Mouse (Mus musculus) neural tube, embryonic 14.5 days (tissue): ENCODE measurements around the gene Aldh1l1. TPM values are rescaled to one million over a fixed set of nuclear protein-coding genes. Genes with fewer than 3 reads are reported as not detected.

Experiments used
- ATAC-seq: fragments of 200-750 bp; cut with Nextera tagmentation; 2 replicates; pipeline ENCODE4 v1.8.0; 2017; ENCODE audit warnings: low read depth, mild to moderate bottlenecking, moderate TSS enrichment, moderate library complexity
- H3K27ac ChIP-seq: fragments of 300-500 bp; sonication (generic); 2 replicates; pipeline ENCODE4 v1.5.1; 2014; ENCODE audit warnings: low read depth, mild to moderate bottlenecking, control low read depth, low read length, moderate library complexity, mixed read lengths
- H3K27me3 ChIP-seq: fragments of 300-500 bp; sonication (generic); 2 replicates; pipeline ENCODE4 v1.6.1; 2014; ENCODE audit warnings: low read length; ENCODE audit not compliant: control insufficient read depth, insufficient read depth
- H3K36me3 ChIP-seq: fragments of 300-500 bp; sonication (generic); 2 replicates; pipeline ENCODE4 v1.6.1; 2014; ENCODE audit warnings: low read length, mixed read lengths; ENCODE audit not compliant: control insufficient read depth, insufficient read depth
- H3K4me1 ChIP-seq: fragments of 300-500 bp; sonication (generic); 2 replicates; pipeline ENCODE4 v1.6.1; 2014; ENCODE audit warnings: low read length; ENCODE audit not compliant: control insufficient read depth, insufficient read depth
- H3K4me2 ChIP-seq: fragments of 300-500 bp; sonication (generic); 2 replicates; pipeline ENCODE4 v1.6.1; 2014; ENCODE audit warnings: mild to moderate bottlenecking, low read depth, low read length, control low read depth
- H3K4me3 ChIP-seq: fragments of 300-500 bp; sonication (generic); 2 replicates; pipeline ENCODE4 v1.5.1; 2014; ENCODE audit warnings: low read depth, low read length, control low read depth, mixed read lengths
- H3K9ac ChIP-seq: fragments of 300-500 bp; sonication (generic); replicated peaks from 2 replicates; pipeline ENCODE4 v1.6.1; 2014; ENCODE audit warnings: low read depth, mild to moderate bottlenecking, control low read depth, low read length, mixed read lengths
- H3K9me3 ChIP-seq: fragments of 300-500 bp; sonication (generic); 2 replicates; pipeline ENCODE4 v1.6.1; 2016; ENCODE audit warnings: low read length; ENCODE audit not compliant: control insufficient read depth
- WGBS: fragments of 180-500 bp; shearing (Covaris S2); extraction: QIAGEN DNeasy Blood & Tissue Kit; methylation state at CpG from one replicate; pipeline ENCODE4 v1.1.7; 2014; 5-methylcytosine and 5-hydroxymethylcytosine counted together
- polyA plus RNA-seq: library from polyadenylated mRNA; unstranded; fragments of >200 nt; fragmentation: Nextera tagmentation; extraction: Ambion mirVana; gene quantifications from 2 replicates; pipeline ENCODE4 v1.2.1, GENCODE M21; 2014

Aldh1l1 gene
- polyA plus RNA-seq, 1 experiment from 2014 or later = 53.3 TPM

DNA sequence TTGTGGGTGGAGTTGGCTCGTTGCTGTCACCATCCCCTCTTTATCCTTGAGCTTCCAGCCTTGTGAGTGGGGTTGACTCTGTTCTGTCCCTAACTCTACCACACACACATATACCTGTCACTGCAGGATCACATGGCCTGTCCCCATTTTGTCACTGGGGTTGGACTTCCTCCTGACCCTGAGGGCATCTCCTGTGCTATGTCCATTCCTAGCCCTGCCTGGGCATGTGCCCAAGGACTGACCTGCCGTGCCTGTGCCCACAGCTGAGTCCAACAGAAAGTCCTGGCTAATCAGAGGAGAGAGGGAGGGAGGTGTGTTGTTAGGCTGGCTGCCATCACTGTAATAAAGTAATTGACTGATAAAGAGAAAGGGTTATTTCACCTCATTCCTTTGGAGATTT, 58.2 kb downstream of the Aldh1l1 start:
- no peak for ATAC-seq
- Histone ChIP-seq H3K27ac (no peak overlapping the region), H3K36me3 (no peaks in the 10 kb centered on the region), H3K4me3 (no peak overlapping the region), H3K4me1 (no peaks in the 10 kb centered on the region), H3K4me2 (no peak overlapping the region), H3K27me3 (no peaks in the 10 kb centered on the region), H3K9ac (no peak overlapping the region), H3K9me3 (no peaks in the 10 kb centered on the region)
- 40% methylated on average over 2 of the region's 2 CpGs for WGBS

DNA sequence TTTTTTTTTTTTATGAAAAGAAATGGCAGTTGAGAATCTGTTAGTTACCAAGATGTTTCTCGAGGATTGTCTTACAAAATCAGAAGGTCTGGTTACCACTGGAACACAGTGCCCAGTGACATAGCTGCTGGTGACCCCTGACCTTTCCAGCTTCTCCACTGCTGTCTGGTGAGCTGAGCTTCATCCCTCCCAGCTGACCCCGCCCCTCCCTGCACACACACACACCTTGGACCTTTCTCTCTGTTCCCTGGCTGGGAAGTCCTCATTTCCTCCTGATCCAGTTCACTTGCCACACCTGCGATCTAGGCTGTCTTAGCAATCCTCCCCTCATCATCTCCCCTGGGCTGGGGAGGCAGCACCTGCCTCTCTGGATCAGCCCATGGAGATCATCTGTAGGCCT, 60.0 kb downstream of the Aldh1l1 start:
- Histone ChIP-seq H3K36me3 (no peaks in the 10 kb centered on the region), H3K27ac (no peak overlapping the region), H3K27me3 (no peaks in the 10 kb centered on the region), H3K9me3 (no peaks in the 10 kb centered on the region), H3K9ac (no peak overlapping the region), H3K4me2 (no peak overlapping the region), H3K4me1 (no peaks in the 10 kb centered on the region), H3K4me3 (no peak overlapping the region)
- 63% methylated on average over 3 of the region's 3 CpGs for WGBS
- no peak for ATAC-seq

DNA sequence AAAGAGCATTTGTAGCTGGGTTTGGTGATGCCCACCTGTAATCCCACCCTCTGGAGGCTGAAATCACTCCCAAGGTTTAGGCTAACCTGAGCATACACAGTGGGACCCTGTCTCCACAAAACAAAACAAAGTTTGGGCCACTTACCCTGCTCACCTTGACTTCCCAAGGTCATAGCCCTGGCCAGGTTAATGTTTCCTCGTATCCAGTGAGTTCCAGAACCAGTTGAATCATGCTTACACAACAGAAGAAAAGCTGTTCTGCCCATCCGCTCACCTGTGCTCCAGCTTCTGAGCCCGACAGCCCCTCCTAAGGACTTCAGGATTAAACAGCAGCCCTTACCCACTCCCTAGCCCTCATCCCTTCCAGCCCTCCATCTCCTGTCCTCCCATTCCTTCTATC, 60.8 kb downstream of the Aldh1l1 start:
- H3K9ac ChIP-seq = no peak overlapping the region
- no peaks in the 10 kb centered on the region for H3K9me3 ChIP-seq
- H3K4me2 ChIP-seq = no peak overlapping the region
- no peaks in the 10 kb centered on the region for H3K4me1 ChIP-seq
- no peak overlapping the region for H3K27ac ChIP-seq
- WGBS = 87% methylated on average over 3 of the region's 3 CpGs
- ATAC-seq = no peak
- H3K27me3 ChIP-seq = no peaks in the 10 kb centered on the region
- H3K36me3 ChIP-seq = no peaks in the 10 kb centered on the region
- H3K4me3 ChIP-seq = no peak overlapping the region

DNA sequence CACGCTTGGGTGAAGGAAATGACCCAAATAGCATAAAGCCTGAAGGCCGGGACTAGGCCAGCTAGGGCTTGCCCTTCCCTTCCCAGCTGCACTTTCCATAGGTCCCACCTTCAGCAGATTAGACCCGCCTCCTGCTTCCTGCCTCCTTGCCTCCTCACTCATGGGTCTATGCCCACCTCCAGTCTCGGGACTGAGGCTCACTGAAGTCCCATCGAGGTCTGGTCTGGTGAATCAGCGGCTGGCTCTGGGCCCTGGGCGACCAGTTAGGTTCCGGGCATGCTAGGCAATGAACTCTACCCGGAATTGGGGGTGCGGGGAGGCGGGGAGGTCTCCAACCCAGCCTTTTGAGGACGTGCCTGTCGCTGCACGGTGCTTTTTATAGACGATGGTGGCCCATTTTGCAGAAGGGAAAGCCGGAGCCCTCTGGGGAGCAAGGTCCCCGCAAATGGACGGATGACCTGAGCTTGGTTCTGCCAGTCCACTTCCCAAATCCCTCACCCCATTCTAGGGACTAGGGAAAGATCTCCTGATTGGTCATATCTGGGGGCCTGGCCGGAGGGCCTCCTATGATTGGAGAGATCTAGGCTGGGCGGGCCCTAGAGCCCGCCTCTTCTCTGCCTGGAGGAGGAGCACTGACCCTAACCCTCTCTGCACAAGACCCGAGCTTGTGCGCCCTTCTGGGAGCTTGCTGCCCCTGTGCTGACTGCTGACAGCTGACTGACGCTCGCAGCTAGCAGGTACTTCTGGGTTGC, 64.1 kb downstream of the Aldh1l1 start:
- peak; percentile 84 for ATAC-seq
- Histone ChIP-seq H3K4me3 (peak overlapping the region; percentile 15; the same call in 1 of the 2 replicates), H3K4me2 (peak overlapping the region; percentile 29; the same call in 1 of the 2 replicates), H3K27me3 (no peaks in the 10 kb centered on the region), H3K9me3 (no peaks in the 10 kb centered on the region), H3K27ac (no peak overlapping the region), H3K9ac (no peak overlapping the region), H3K4me1 (no peaks in the 10 kb centered on the region), H3K36me3 (no peaks in the 10 kb centered on the region)
- 17% methylated on average over 25 of the region's 25 CpGs for WGBS

DNA sequence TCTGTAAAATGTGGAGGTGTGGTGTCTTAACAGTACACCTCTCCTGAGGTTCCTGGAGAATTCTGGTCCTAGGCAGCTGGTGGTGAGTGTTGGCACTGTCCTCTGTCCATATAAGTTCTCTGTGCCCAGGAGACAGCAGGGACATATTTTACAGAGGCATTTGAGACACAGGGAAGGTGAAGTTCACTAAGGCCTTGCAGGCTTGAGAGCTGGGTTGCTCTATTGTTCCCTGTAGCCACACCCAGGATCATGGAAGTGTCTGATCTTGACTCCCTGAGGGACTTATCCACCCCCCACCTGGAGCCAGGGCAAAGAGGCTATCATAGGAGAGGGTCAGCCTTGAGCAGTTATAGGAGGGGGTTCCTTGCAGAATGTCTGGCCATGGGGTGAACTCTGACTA, 65.0 kb downstream of the Aldh1l1 start:
- ATAC-seq = no peak
- no peaks in the 10 kb centered on the region for H3K9me3 ChIP-seq
- H3K27me3 ChIP-seq = no peaks in the 10 kb centered on the region
- H3K27ac ChIP-seq = no peak overlapping the region
- peak overlapping the region; percentile 12 for H3K4me3 ChIP-seq
- H3K4me2 ChIP-seq = peak overlapping the region; percentile 7; the same call in 1 of the 2 replicates
- no peaks in the 10 kb centered on the region for H3K4me1 ChIP-seq
- H3K9ac ChIP-seq = no peak overlapping the region
- H3K36me3 ChIP-seq = no peaks in the 10 kb centered on the region

DNA sequence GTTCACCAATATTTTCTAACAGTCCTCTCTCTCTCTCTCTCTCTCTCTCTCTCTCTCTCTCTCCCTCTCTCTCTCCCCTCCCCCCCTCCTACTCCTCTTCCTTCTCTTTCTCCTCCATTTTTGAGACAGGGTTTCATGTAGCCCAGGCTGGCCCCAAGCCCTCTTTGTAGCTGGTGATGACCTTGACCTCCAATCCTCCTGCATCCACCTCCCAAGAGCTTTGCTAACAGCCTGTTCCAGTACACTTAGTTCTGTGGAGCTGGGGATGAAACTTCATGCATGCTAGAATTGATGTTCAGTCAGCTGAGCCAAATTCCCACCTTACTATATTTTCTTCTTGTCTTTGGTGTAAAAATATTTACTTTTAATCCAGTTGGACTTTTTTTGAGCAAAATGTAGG, 67.0 kb downstream of the Aldh1l1 start:
- Histone ChIP-seq H3K27ac (no peak overlapping the region), H3K4me3 (no peak overlapping the region), H3K4me1 (no peaks in the 10 kb centered on the region), H3K9ac (no peak overlapping the region), H3K36me3 (no peaks in the 10 kb centered on the region), H3K9me3 (no peaks in the 10 kb centered on the region), H3K4me2 (no peak overlapping the region), H3K27me3 (no peaks in the 10 kb centered on the region)
- no peak for ATAC-seq

DNA sequence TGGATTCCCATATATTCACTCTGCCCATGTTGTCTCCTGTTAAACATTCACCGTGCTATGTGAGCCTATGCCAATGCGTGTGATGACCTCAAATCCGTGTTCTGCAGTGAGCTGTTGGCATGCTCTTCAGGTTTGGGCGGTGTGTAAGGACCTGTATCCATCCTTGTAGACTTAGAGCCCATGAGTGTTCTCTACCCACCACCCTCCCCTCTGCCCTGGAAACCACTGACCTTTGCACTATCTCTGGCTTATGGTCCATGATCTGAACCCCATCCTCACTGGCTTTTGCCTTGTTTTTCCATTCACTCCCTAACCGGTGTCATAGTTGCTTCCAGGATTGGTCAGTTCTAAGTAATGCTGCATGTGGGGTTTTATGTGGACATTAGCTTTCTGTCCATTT, 67.5 kb downstream of the Aldh1l1 start:
- Histone ChIP-seq H3K4me3 (no peak overlapping the region), H3K9me3 (no peaks in the 10 kb centered on the region), H3K27me3 (no peaks in the 10 kb centered on the region), H3K4me1 (no peaks in the 10 kb centered on the region), H3K27ac (no peak overlapping the region), H3K4me2 (peak overlapping the region; percentile 14; the same call in 1 of the 2 replicates), H3K9ac (no peak overlapping the region), H3K36me3 (no peaks in the 10 kb centered on the region)
- 91% methylated on average over 5 of the region's 5 CpGs for WGBS
- no peak for ATAC-seq

DNA sequence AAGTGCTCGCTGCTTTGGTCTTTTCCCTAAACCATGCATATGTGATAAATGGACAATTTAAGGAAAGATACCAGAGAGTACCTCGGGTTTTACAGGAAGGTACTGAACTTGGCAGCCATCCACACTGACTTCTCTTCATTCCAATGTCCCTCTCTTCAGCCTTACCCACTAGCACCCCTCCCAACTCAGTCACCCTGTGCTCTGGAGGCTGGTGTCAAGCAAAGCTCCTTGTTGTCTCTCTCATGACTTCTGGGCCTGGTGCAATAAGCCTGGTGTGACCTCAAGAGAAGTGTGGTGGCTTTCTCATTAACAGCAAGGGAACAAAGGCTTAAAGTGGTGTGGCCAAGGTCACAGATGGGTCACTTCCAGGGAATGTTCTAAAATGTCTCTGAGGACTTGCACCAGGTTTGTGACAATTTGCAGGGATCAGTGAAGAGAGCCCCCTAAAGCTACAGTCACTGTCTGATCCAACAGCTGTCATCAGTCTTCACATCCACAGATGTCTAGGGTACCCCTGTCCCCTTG, 70.4 kb downstream of the Aldh1l1 start:
- no peak for ATAC-seq
- no peak overlapping the region for H3K27ac ChIP-seq
- H3K4me1 ChIP-seq = 0 out of 2 replicates have a peak, but pooled peaks cover 6% of the 10 kb centered on the region
- no peak overlapping the region for H3K4me3 ChIP-seq
- H3K4me2 ChIP-seq = no peak overlapping the region
- 68% methylated on average over 2 of the region's 2 CpGs for WGBS
- no peaks in the 10 kb centered on the region for H3K36me3 ChIP-seq
- H3K9ac ChIP-seq = no peak overlapping the region
- H3K27me3 ChIP-seq = no peaks in the 10 kb centered on the region
- H3K9me3 ChIP-seq = no peaks in the 10 kb centered on the region

DNA sequence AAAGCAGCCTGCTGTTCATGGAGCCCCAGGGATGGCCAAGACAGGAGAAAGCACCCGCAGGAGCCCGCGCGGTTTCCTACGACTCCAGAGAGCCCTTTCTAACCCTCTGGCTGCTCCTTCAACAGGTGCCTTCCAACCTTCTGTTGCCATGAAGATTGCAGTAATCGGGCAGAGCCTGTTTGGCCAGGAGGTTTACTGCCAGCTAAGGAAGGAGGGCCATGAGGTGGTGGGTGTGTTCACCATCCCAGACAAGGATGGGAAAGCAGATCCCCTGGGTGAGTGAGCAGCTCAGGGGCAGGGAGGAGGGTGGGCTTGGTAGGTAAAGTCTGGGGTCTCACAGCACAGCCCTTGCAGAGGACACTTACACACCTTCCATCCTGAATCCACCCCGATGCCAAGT, 70.8 kb downstream of the Aldh1l1 start:
- WGBS = 91% methylated on average over 7 of the region's 7 CpGs

More for the DNA sequence above, 70.8 kb downstream of the Aldh1l1 start:
- no peak overlapping the region for H3K9ac ChIP-seq
- H3K36me3 ChIP-seq = no peaks in the 10 kb centered on the region
- no peak overlapping the region for H3K27ac ChIP-seq
- 0 out of 2 replicates have a peak, but pooled peaks cover 7% of the 10 kb centered on the region for H3K4me1 ChIP-seq
- H3K4me2 ChIP-seq = no peak overlapping the region
- no peaks in the 10 kb centered on the region for H3K9me3 ChIP-seq
- no peak for ATAC-seq
- H3K27me3 ChIP-seq = no peaks in the 10 kb centered on the region
- no peak overlapping the region for H3K4me3 ChIP-seq
